12 mouse cellular contexts compared by ENCODE assay signal in the genomic region with DNA sequence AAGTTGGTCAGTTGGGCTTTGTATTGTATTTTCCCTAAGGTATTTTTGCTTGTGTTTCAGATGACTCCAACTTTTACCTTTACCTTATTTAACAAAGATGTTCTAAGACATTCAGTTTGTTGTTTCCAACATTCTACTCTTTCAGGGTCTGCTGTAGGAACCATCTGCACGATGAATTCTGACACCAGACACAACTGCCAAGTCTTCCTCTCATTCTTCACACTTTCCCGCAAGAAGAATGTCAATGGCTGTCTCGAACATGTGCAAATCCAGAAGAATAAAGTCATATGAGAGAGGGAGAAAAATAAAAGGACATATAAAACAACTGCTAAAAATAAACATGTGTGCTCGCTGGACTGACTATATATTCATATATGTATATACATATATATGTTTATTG.
"Had no signal": no experiment of that assay in that cellular context is flagged by ENCODE, and none has a peak within 500 bp of the region (broad histone marks: within the 10 kb centered on the region; RNA-seq: fewer than 3 reads in every experiment).

No protein-coding gene starts in this region.

- DNase-seq: retina, postnatal 1 day; right cerebral cortex, adult 18-20 months; right cerebral cortex, postnatal 14 days; right cerebral cortex, postnatal 25 days; right cerebral cortex, postnatal 4 days; spleen, adult 18-20 months; thymus, adult 18-20 months; thymus, adult 2 months; thymus, postnatal 14 days; thymus, postnatal 25 days; thymus, postnatal 36 days; thymus, postnatal 4 days had no signal
